Mouse (Mus musculus): ENCODE data around the gene Vars. TPM values are rescaled to one million over a fixed set of nuclear protein-coding genes. Genes with fewer than 3 reads are reported as not detected.
A peak's percentile ranks its signal among the peaks of the same experiment; 100 is the strongest.

Vars gene
- polyA plus RNA-seq, 1 experiment from 2014 or later, result 35.5 TPM

- no peak overlapping the region for H3K9ac ChIP-seq (ENCODE audit: low read length)
- peak overlapping the region; percentile 88 for H3K27ac ChIP-seq (replicated peaks)
- no peaks in the 10 kb centered on the region for H3K36me3 ChIP-seq (ENCODE audit: control insufficient read depth, insufficient read depth, low read length)
- no peak overlapping the region for H3K4me3 ChIP-seq (ENCODE audit: low read depth, low read length)
- no peaks in the 10 kb centered on the region for H3K9me3 ChIP-seq (ENCODE audit: control insufficient read depth, low read length)
- no peak for TF ChIP-seq EP300 (optimal IDR thresholded peaks at IDR 0.05)
- no peak for TF ChIP-seq CTCF (IDR thresholded peaks at IDR 0.05; ENCODE audit: low read depth)
- peak; percentile 28 for ATAC-seq (ENCODE audit: low FRiP score, low TSS enrichment)
- H3K27me3 ChIP-seq (ENCODE audit: control insufficient read depth, insufficient read depth, low read length), result no peaks in the 10 kb centered on the region
- H3K4me2 ChIP-seq (replicated peaks; ENCODE audit: low read depth), result peak overlapping the region; percentile 11; the same call in 1 of the 2 replicates
- peaks cover 8% of the 10 kb centered on the region; the same call in 1 of the 2 replicates for H3K4me1 ChIP-seq (replicated peaks; ENCODE audit: control insufficient read depth, insufficient read depth)
- DNase-seq (ENCODE audit: low spot score), result no peak
- WGBS, result 52% methylated on average over 4 of the region's 4 CpGs
Measured at GRCm38 (mm10) chr17:35043794-35044193, 43.0 kb downstream of the Vars start.

GRCm38 (mm10) chr17:35044904-35045806 lies 44.4 kb downstream of the Vars start:
- Histone ChIP-seq H3K9me3 (ENCODE audit: control insufficient read depth, low read length) (no peaks in the 10 kb centered on the region), H3K4me2 (replicated peaks; ENCODE audit: low read depth) (peak overlapping the region; percentile 94), H3K36me3 (ENCODE audit: control insufficient read depth, insufficient read depth, low read length) (no peaks in the 10 kb centered on the region), H3K27ac (replicated peaks) (peak overlapping the region; percentile 89), H3K9ac (ENCODE audit: low read length) (no peak overlapping the region), H3K4me3 (ENCODE audit: low read depth, low read length) (no peak overlapping the region), H3K27me3 (ENCODE audit: control insufficient read depth, insufficient read depth, low read length) (no peaks in the 10 kb centered on the region), H3K4me1 (replicated peaks; ENCODE audit: control insufficient read depth, insufficient read depth) (peaks cover 8% of the 10 kb centered on the region; the same call in 1 of the 2 replicates)
- DNase-seq (ENCODE audit: low spot score) (no peak), ATAC-seq (ENCODE audit: low FRiP score, low TSS enrichment) (no peak)
- 65% methylated on average over 7 of the region's 7 CpGs for WGBS
- TF ChIP-seq EP300 (optimal IDR thresholded peaks at IDR 0.05) (no peak), CTCF (IDR thresholded peaks at IDR 0.05; ENCODE audit: low read depth) (no peak)

GRCm38 (mm10) chr17:35045807-35046680 lies 45.3 kb downstream of the Vars start:
- DNase-seq (ENCODE audit: low spot score) (no peak), ATAC-seq (ENCODE audit: low FRiP score, low TSS enrichment) (no peak)
- Histone ChIP-seq H3K27ac (replicated peaks) (peak overlapping the region; percentile 89), H3K4me1 (replicated peaks; ENCODE audit: control insufficient read depth, insufficient read depth) (peaks cover 8% of the 10 kb centered on the region; the same call in 1 of the 2 replicates), H3K4me3 (ENCODE audit: low read depth, low read length) (peak overlapping the region; percentile 57), H3K36me3 (ENCODE audit: control insufficient read depth, insufficient read depth, low read length) (no peaks in the 10 kb centered on the region), H3K9ac (ENCODE audit: low read length) (peak overlapping the region; percentile 76), H3K27me3 (ENCODE audit: control insufficient read depth, insufficient read depth, low read length) (no peaks in the 10 kb centered on the region), H3K9me3 (ENCODE audit: control insufficient read depth, low read length) (no peaks in the 10 kb centered on the region), H3K4me2 (replicated peaks; ENCODE audit: low read depth) (peak overlapping the region; percentile 94)
- TF ChIP-seq EP300 (optimal IDR thresholded peaks at IDR 0.05) (no peak), CTCF (IDR thresholded peaks at IDR 0.05; ENCODE audit: low read depth) (no peak)
- WGBS, result 4% methylated on average over 47 of the region's 48 CpGs

GRCm38 (mm10) chr17:35046681-35047455 lies 46.1 kb downstream of the Vars start, which contains the start of gene Msh5:
Gene Msh5 (minus strand): TSS chr17:35046745.
- DNase-seq (ENCODE audit: low spot score) (peak; percentile 99), ATAC-seq (ENCODE audit: low FRiP score, low TSS enrichment) (peak; percentile 95)
- Histone ChIP-seq H3K27ac (replicated peaks) (peak within 1 kb of the TSS; percentile 99), H3K9me3 (ENCODE audit: control insufficient read depth, low read length) (no peaks in the 10 kb centered on the region), H3K4me1 (replicated peaks; ENCODE audit: control insufficient read depth, insufficient read depth) (peaks cover 8% of the 10 kb centered on the region; the same call in 1 of the 2 replicates), H3K4me2 (replicated peaks; ENCODE audit: low read depth) (peak within 1 kb of the TSS; percentile 94), H3K36me3 (ENCODE audit: control insufficient read depth, insufficient read depth, low read length) (no peaks in the 10 kb centered on the region), H3K4me3 (ENCODE audit: low read depth, low read length) (peak within 1 kb of the TSS; percentile 57), H3K9ac (ENCODE audit: low read length) (peak within 1 kb of the TSS; percentile 76), H3K27me3 (ENCODE audit: control insufficient read depth, insufficient read depth, low read length) (no peaks in the 10 kb centered on the region)
- WGBS, result 2% methylated on average over 33 of the region's 33 CpGs
- TF ChIP-seq EP300 (optimal IDR thresholded peaks at IDR 0.05) (no peak), CTCF (IDR thresholded peaks at IDR 0.05; ENCODE audit: low read depth) (no peak)

GRCm38 (mm10) chr17:35047688-35048087 lies 46.9 kb downstream of the Vars start:
- Histone ChIP-seq H3K36me3 (ENCODE audit: control insufficient read depth, insufficient read depth, low read length) (peaks cover 1% of the 10 kb centered on the region; the same call in 1 of the 2 replicates), H3K4me2 (replicated peaks; ENCODE audit: low read depth) (peak overlapping the region; percentile 42), H3K27ac (replicated peaks) (peak overlapping the region; percentile 99), H3K4me1 (replicated peaks; ENCODE audit: control insufficient read depth, insufficient read depth) (peaks cover 12% of the 10 kb centered on the region; the same call in 1 of the 2 replicates), H3K4me3 (ENCODE audit: low read depth, low read length) (0 out of 2 replicates have a peak overlapping the region, but pooled peaks have one; percentile 3), H3K9ac (ENCODE audit: low read length) (no peak overlapping the region), H3K9me3 (ENCODE audit: control insufficient read depth, low read length) (no peaks in the 10 kb centered on the region), H3K27me3 (ENCODE audit: control insufficient read depth, insufficient read depth, low read length) (no peaks in the 10 kb centered on the region)
- no peak for ATAC-seq (ENCODE audit: low FRiP score, low TSS enrichment)
- 39% methylated on average over 1 of the region's 1 CpGs for WGBS
- peak; percentile 41 for DNase-seq (ENCODE audit: low spot score)
- no peak for TF ChIP-seq CTCF (IDR thresholded peaks at IDR 0.05; ENCODE audit: low read depth)
- TF ChIP-seq EP300 (optimal IDR thresholded peaks at IDR 0.05), result no peak
